Mouse (Mus musculus) kidney, adult 8-10 months (tissue): ENCODE results near the gene Arhgap8.

Experiments used
- DNase-seq, 2 experiments: peaks; one replicate each; pipeline ENCODE4 v3.0.0; 2022

The Arhgap8 gene

DNA sequence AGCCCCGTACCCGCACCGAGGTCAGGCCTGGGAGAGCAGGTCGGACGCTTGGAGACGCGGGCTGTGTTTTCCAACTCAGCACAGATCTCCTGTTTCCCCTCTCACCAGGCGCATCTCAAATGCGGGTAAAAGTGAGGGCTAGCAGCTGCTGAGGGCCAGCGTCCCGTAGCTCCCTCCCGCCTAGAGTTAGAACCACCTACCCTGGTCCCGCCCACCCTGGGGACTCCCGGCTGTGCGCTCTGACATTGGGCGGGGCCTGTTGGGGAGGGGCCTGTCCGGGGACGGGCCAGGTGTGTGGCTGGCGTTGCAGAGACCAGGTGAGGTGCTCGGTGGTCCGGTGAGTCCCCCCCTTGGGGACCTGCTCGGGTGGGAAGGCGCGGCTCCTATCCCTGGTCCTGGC lies at the start of gene Arhgap8:
Gene Arhgap8, plus strand, starts transcription at position 262 of the 400 bp plus-strand sequence.
- DNase-seq, result peak; percentile 45 to 60

DNA sequence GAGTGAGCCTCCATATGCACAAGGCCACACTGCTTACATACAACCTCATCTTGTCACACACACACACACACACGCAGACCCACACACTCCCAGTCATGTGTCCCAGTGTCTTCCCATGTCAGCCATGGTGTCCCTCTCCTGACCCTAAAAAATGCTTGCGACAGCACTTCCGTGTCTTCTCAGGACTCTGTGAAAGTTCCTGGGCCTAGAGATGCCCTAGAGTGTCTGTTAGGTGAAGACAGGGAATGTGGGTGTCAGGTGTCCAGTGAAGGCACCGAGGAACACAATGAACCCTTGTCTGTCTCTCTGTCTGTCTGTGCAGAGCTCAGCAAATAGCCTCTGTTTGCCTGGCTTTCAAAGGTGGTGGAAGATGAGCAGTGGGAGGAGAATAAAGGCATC lies 49.2 kb upstream of the Arhgap8 start:
- no peak for DNase-seq

DNA sequence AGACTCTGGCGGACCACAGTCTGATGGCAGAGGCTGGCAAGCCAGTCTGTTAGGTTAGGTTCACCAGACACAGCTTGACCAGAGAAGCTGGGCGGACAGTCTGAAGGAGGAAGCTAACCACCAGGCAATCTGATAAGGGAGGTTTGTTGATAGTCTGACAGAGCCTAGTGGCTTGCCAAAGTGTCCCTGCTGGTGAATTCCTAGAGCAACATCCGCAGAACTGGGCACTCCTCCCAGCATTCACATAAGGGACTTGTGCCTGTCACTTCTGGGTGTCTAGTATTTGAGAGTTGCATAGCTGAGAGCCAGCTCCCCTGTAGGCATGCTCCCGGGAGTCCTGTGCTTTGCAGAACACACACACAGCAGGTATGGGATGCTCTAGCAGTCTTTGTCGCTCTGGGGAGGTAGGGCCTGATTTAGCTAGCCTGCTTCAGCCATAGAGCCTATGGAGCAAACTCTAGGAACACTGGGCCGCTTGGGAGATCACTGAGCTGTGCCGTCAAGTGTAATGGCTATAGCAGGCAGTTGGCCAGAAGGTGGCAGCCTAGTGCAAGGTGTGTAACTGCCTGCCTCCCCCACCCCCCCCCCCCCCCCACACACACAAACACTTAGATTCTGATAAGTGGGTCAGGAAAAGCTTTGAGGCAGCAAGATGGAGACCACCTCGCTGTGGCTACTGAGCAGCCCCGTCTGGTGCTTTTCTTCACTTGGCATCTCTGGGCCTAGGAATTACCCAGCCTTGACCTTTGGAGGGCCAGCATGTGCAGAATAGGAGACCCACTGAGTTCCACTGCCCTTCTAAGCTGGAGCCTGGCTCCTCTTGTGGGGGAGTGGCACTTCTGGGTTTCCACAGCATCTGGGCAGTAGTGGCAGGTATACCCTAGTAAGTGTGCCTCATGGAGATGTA lies 48.2 kb upstream of the Arhgap8 start:
- peak; percentile 70 to 75 for DNase-seq

GRCm38 (mm10) chr15:84672308-84672615 lies 47.6 kb upstream of the Arhgap8 start:
- no peak for DNase-seq

DNA sequence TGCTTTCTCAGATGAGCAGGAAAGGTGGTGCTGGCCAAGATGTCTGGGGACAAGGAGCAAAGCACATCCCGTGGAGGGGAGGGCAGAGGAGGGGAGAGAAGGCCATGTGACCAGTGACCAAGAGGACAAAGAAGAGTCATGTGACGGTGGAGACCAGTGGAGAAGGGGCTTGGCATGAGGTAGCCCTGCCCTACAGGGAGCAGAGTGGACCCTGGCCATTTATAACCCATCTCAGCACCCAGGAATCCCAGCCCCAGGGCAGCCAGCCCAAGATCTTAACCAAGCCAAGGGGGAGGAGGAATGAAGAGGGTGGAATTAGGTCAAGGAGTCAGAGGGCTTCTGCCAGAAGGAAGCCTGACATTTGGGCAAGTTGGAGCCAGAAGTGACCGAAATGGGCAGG lies 47.2 kb upstream of the Arhgap8 start:
- DNase-seq, result peak; percentile 92 to 96

GRCm38 (mm10) chr15:84674329-84675067 lies 45.4 kb upstream of the Arhgap8 start:
- DNase-seq, result no peak

- DNase-seq, result peak; percentile 71 to 81
These were observed 44.5 kb upstream of the Arhgap8 start for GRCm38 (mm10) chr15:84675317-84675716.

- no peak for DNase-seq
These were observed 41.9 kb upstream of the Arhgap8 start for GRCm38 (mm10) chr15:84677943-84678342.

DNA sequence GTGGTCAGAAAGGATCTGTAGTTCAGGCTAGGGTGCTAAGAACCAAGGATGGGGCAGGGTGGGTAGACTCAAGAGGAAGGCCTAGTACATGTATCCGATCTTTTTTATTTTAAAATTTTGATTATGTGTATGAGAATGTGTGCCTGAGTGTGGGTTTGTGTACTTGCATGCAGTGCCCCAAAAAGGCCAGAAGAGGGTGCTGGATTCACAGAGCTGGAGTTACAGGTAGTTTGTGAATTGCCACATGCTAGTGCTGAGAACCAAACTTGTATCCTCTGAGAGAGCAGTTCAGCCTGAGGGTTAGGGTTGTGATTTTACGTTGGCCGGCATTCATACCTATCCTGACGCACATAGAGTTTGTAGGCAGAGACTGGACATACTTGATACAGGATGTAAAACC lies 40.8 kb upstream of the Arhgap8 start:
- DNase-seq, result no peak

GRCm38 (mm10) chr15:84679794-84680193 lies 40.1 kb upstream of the Arhgap8 start:
- no peak for DNase-seq

DNA sequence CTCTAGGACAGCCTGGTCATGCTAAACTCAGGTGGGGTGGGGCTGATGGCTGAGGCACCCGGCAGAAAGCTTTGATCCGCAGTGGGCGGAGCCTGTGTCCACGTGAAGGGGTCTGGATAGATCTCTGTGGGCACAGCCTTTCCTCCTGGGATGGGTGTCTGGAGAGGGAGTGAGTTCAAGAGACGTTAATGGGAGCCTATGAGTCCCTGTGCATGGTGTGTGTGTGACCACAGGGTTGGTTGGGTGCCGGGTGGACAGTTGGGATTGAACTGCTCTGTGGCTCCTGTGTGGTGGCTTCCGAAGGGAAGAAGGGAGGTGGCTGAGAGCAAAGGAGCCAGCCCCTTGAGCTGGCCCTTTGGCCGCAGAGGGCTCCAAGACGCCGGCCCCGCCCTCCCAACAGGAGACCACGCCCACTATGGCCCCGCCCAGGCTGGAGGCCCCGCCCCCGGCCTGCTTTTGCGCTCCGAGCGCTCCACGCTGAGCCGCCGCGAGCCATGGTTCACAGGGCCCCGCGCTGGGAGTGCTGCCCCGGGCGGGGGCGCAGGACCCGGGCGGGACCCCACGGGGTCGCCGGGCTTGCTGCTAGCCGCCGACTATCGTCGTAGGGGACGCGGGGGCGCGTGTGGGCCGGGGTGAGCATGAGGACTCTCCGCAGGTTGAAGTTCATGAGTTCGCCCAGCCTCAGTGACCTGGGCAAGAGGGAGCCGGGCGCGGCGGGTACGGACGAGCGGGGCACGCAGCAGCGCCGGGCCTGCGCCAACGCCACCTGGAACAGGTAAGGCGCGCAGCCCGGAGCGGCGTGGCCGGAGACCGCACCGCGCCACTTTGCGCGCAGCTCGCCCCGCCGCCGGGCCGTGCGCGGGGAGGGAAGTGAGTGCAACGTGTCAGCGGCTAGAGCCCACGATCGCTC lies 39.1 kb upstream of the Arhgap8 start:
- DNase-seq, result peak; percentile 84 to 95

DNA sequence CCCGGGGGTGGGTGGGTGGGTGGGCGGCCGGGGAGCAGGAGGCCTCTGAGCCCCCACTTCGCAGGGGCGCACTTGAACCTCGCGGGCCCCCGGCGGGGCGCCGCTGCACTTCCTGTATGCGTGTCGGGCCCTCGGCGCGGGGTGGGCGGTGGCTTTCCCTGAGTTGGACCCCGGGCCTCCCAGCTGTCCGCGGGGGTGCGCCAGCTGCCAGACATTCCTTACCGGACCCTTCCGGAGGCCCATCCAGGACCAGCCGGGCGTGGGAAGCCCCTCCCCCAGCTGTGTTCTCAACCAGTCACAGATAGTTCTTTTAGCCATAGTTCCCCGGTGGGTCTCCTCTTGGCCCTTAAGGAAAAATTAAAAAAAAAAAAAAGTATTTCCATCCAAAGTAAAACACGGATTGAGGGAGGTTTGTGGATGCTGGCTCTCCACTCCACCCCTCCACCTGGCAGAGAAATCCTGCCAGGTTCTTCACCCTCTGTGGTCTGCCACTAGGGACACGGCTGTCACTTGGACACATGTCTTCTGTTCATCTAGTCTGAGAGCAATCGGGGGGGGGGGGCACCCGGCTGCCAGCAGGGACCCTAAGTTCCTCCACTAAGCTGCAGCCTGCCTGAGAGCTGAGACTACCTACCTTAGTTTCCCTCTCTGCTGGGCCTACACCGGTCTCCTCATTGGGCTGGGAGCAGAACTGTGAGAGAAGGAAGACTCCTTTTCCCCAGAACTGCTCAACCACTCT lies 38.2 kb upstream of the Arhgap8 start:
- DNase-seq, result no peak

DNA sequence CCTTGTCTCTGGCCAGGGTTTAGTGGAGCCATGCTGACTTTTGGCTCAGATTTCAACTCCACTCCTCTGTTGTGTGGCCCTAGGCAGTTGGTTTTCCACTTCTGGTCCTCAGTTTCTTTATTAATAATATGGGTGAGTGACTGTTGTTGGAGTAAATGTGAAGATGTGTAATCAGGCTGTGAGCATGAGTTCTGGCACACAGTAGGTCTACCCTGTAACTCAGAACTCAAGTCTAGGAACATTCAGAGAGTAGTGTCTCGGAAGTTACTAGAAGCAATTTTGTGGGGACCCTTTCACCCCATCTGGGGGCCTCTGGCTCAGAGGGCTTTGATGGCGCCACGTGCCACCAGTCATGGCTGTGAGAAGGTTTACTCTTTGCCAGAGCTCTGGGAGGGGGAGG lies 37.6 kb upstream of the Arhgap8 start:
- DNase-seq, result no peak

DNA sequence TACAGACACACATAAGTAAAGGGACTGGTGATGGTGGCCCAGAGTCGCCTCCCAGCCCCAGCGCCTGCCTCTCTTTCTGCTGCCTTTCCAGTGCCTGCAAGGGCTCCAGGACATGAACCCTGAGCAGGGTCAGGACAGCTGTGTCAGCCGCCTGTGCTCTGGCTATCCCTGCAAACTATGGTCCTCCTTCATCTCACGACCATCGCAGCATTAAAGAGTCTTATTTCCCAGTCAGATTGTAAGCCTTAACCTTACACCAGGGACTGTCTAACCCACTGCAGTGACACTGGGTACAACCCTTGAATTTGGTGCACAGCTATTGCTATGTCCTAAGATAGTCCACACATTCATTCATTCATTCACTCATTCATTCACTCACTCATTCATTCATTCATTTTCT lies 37.0 kb upstream of the Arhgap8 start:
- no peak for DNase-seq

DNA sequence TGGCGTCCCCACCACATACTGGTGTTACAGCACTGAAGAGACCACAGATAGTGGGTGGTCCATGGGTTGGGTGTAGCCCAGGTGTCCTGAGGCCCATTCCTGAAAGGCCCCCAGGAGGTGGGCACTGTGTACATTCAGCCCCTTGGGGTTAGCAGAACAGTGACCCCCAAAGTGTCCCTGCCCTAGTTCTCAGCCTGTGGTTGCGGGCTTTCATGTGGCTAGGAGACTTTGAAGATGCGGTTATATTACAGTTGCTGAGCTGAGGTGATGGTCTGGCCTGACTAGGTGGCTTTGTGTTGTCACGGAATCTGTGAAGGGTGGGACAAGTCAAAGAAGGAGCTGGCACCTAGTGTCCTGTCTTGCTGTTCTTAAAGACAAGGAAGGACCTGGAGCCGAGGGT lies 35.3 kb upstream of the Arhgap8 start:
- DNase-seq, result no peak

- DNase-seq, result no peak
These were observed 34.4 kb upstream of the Arhgap8 start for GRCm38 (mm10) chr15:84685417-84685816.

- no peak for DNase-seq
These were observed 31.9 kb upstream of the Arhgap8 start for GRCm38 (mm10) chr15:84687904-84688303.

GRCm38 (mm10) chr15:84689356-84689755 lies 30.5 kb upstream of the Arhgap8 start:
- no peak for DNase-seq

DNA sequence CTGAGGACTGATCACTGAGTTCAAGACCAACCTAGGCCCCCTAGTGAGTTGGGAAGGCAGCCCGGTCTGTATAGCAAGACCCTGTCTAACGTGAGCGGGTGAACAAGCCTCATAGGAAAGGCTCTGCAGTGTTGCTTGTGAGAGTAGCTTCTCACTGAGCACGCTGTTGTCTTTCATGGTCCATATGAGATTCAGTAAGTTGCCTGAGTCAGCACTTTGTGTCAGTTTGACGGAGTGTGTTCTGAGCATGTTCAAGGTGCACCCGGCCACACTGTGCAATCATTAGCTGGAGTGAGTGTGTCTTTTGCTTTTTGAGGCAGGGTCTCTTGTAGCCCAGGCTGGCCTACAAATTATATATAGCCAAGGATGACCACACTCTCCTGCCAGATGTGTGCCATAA lies 28.3 kb upstream of the Arhgap8 start:
- DNase-seq, result no peak

DNA sequence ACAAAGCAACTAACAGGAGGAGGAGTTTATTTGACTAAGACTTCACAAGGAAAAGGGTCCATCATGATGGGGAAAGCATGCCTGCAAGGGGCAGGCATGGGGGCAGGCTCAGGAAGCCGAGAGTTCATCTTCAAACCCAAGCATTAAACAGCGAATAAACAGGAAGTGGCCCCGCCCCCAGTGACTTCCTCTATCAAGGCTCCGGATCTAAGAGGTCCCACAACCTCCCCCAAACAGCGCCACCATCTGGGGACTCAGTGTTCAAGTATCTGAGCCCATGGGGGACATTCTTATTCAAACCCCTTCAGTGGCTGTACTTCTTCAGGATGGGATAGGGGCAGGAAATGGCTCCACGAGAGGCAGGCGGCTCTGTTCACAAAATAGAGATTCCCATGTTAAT lies 27.2 kb upstream of the Arhgap8 start:
- no peak for DNase-seq

DNA sequence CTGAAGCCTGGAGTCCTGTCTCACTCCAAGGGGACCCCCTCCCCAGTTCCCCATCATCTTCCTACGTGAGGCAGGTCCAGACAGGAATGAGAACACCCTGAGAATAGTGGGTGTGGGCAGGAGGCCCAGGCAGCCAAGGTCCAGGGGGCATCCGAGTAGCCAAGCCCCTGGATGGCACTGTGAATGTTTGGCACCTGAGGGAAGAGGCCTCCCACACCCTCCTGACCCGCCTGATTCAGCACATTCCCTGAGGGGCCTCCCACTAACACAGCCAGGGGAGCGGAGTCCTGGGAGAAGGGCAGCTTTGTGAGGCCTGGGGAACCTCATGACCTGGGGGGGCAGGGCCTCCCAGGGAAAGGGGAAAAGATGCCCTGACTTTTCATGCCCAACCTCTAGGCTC lies 23.8 kb upstream of the Arhgap8 start:
- DNase-seq, result peak; percentile 83 to 89

- DNase-seq, result peak in 1 of 2 experiments; percentile 54
These were observed 22.2 kb upstream of the Arhgap8 start for GRCm38 (mm10) chr15:84697611-84698011.
